Mouse (Mus musculus) stomach, embryonic 16.5 days (tissue): ENCODE measurements around the gene N4bp2l2. TPM values are rescaled to one million over a fixed set of nuclear protein-coding genes. Genes with fewer than 3 reads are reported as not detected.
A peak's percentile ranks its signal among the peaks of the same experiment; 100 is the strongest.
"Not testable (repeated sequence)": the region's sequence is repeated elsewhere in the genome, so short reads cannot be mapped to it uniquely, and the experiment has no call there.

Source experiments
- ATAC-seq: fragments of 200-750 bp; cut with Nextera tagmentation; 2 replicates; pipeline ENCODE4 v1.8.0; 2017; ENCODE audit warnings: moderate number of reproducible peaks, moderate TSS enrichment; ENCODE audit not compliant: insufficient read depth, low FRiP score
- H3K27ac ChIP-seq: fragments of 300-500 bp; sonication (generic); 2 replicates; pipeline ENCODE4 v1.5.1; 2014; ENCODE audit warnings: low read length
- H3K27me3 ChIP-seq: fragments of 300-500 bp; sonication (generic); 2 replicates; pipeline ENCODE4 v1.6.1; 2014; ENCODE audit warnings: low read length, control low read depth, mixed read lengths; ENCODE audit not compliant: control insufficient read depth, insufficient read depth
- H3K36me3 ChIP-seq: fragments of 300-500 bp; sonication (generic); 2 replicates; pipeline ENCODE4 v1.6.1; 2014; ENCODE audit warnings: low read length; ENCODE audit not compliant: control insufficient read depth, insufficient read depth
- H3K4me1 ChIP-seq: fragments of 300-500 bp; sonication (generic); 2 replicates; pipeline ENCODE4 v1.6.1; 2014; ENCODE audit warnings: low read length, control low read depth, mixed read lengths; ENCODE audit not compliant: control insufficient read depth, insufficient read depth
- H3K4me2 ChIP-seq: fragments of 300-500 bp; sonication (generic); 2 replicates; pipeline ENCODE4 v1.6.1; 2014; ENCODE audit warnings: low read depth, low read length, mixed read lengths
- H3K4me3 ChIP-seq: fragments of 300-500 bp; sonication (generic); replicated peaks from 2 replicates; pipeline ENCODE4 v1.5.1; 2014; ENCODE audit warnings: mild to moderate bottlenecking, low read length
- H3K9ac ChIP-seq: fragments of 300-500 bp; sonication (generic); 2 replicates; pipeline ENCODE4 v1.6.1; 2014; ENCODE audit warnings: low read length
- H3K9me3 ChIP-seq: fragments of 300-500 bp; sonication (generic); replicated peaks from 2 replicates; pipeline ENCODE4 v1.6.1; 2016; ENCODE audit warnings: low read length, control low read depth; ENCODE audit not compliant: control insufficient read depth
- WGBS: fragments of 180-500 bp; shearing (Covaris S2); extraction: QIAGEN DNeasy Blood & Tissue Kit; methylation state at CpG from one replicate; pipeline ENCODE4 v1.1.7; 2014; 5-methylcytosine and 5-hydroxymethylcytosine counted together
- polyA plus RNA-seq: library from polyadenylated mRNA; unstranded; fragments of >200 nt; fragmentation: Nextera tagmentation; extraction: Ambion mirVana; gene quantifications from 2 replicates; pipeline ENCODE4 v1.2.1, GENCODE M21; 2015

N4bp2l2 gene
- polyA plus RNA-seq, 1 experiment from 2014 or later: 37.6 TPM

DNA sequence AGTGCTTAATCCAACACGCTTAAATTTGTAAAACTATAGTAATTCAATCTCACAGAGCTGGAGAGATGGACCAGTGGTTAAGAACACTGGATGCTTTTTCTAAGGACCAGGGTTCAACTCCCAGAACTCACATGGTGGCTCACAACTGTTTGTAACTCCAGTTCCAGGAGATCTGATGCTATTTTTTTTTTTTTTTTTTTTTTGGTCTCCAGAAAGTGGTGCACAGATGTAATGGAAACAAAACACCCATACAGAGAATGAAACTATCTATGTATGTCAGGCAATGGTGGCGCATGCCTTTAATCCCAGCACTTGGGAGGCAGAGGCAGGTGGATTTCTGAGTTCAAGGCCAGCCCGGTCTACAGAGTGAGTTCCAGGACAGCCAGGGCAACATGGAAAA is 5.7 kb downstream of the N4bp2l2 start:
- not testable (repeated sequence) for H3K36me3 ChIP-seq, H3K4me1 ChIP-seq, H3K4me3 ChIP-seq, H3K4me2 ChIP-seq, ATAC-seq, H3K27me3 ChIP-seq, H3K9me3 ChIP-seq, H3K27ac ChIP-seq, H3K9ac ChIP-seq
- 91% methylated on average over 3 of the region's 3 CpGs for WGBS

DNA sequence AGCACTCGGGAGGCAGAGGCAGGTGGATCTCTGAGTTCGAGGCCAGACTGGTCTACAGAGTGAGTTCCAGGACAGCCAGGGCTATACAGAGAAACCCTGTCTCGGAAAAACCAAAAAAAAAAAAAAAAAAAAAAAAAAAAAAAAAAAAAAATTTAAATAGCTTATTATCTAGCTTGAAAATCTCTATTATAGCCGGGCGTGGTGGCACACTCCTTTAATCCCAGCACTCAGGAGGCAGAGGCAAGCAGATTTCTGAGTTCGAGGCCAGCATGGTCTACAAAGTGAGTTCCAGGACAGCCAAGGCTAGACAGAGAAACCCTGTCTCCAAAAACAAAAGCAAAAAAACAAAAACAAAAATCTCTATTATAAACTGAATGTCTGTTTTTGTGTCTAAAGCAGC is 6.6 kb downstream of the N4bp2l2 start:
- H3K9me3 ChIP-seq, ATAC-seq, H3K36me3 ChIP-seq, H3K4me1 ChIP-seq, H3K9ac ChIP-seq, H3K27ac ChIP-seq, H3K4me2 ChIP-seq, H3K4me3 ChIP-seq, H3K27me3 ChIP-seq: not testable (repeated sequence)
- 92% methylated on average over 6 of the region's 6 CpGs for WGBS

DNA sequence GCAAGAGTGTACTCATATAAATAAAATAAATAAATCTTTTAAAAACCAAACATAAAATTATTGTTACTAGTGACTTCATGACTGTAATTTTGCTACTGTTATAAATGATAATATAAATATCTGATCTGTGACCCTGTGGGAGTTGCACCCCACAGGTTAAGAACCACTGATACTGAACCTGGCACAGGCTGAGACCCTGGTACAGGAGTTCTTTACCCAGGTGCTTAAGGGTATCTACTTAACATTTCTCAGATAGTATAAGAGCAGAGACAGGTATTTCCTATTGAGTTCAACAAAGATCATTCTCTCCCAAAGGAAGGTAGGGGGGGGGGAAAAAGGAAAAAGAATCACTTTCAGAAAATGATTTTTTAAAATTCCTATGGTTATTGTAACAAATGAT is 11.4 kb downstream of the N4bp2l2 start:
- Histone ChIP-seq H3K4me1 (0 out of 2 replicates have a peak, but pooled peaks cover 3% of the 10 kb centered on the region), H3K4me2 (no peak overlapping the region), H3K36me3 (peaks cover 2% of the 10 kb centered on the region; the same call in 1 of the 2 replicates), H3K4me3 (no peak overlapping the region), H3K27me3 (no peaks in the 10 kb centered on the region), H3K27ac (no peak overlapping the region), H3K9ac (no peak overlapping the region), H3K9me3 (no peaks in the 10 kb centered on the region)
- ATAC-seq: no peak

DNA sequence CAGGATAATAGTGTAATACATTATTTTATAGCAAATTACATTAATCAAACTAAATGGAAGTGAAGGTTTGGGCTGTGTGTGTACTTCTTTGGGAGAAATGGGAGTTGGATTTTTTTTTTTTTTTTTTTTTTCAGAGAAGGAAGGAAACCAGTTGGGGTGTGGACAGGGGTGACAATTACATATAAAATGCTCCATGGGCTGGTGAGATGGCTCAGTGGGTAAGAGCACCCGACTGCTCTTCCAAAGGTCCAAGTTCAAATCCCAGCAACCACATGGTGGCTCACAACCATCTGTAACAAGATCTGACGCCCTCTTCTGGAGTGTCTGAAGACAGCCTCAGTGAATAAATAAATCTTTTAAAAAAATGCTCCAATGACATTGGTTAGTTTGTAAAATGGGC is 13.4 kb downstream of the N4bp2l2 start:
- Histone ChIP-seq H3K27me3 (no peaks in the 10 kb centered on the region), H3K4me2 (no peak overlapping the region), H3K36me3 (peaks cover 11% of the 10 kb centered on the region), H3K9me3 (no peaks in the 10 kb centered on the region), H3K4me1 (0 out of 2 replicates have a peak, but pooled peaks cover 1% of the 10 kb centered on the region), H3K9ac (no peak overlapping the region), H3K27ac (no peak overlapping the region), H3K4me3 (no peak overlapping the region)
- ATAC-seq: no peak
- 87% methylated on average over 2 of the region's 2 CpGs for WGBS

DNA sequence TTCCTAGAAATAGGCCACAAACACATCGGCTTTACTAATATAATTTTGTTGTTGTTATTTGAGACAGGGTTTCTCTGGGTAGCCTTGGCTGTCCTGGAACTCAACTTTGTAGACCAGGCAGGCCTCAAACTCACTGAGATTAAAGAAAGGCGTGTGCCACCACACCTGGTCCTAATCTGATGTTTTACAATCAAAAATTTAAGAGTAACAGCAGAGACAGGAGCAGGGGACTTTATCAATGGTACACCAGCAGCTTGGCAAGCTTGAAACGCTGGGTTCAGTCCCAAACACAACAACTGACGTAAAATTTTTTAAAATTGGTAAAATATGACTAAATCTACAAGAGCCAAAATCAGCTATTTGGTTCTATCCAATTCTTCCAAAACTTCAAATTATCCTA is 21.1 kb downstream of the N4bp2l2 start:
- H3K9ac ChIP-seq: no peak overlapping the region
- H3K27me3 ChIP-seq: no peaks in the 10 kb centered on the region
- no peaks in the 10 kb centered on the region for H3K9me3 ChIP-seq
- H3K4me2 ChIP-seq: no peak overlapping the region
- no peak overlapping the region for H3K4me3 ChIP-seq
- no peak overlapping the region for H3K27ac ChIP-seq
- peaks cover 21% of the 10 kb centered on the region for H3K36me3 ChIP-seq
- ATAC-seq: no peak
- no peaks in the 10 kb centered on the region for H3K4me1 ChIP-seq
- WGBS: 83% methylated on average over 4 of the region's 4 CpGs

DNA sequence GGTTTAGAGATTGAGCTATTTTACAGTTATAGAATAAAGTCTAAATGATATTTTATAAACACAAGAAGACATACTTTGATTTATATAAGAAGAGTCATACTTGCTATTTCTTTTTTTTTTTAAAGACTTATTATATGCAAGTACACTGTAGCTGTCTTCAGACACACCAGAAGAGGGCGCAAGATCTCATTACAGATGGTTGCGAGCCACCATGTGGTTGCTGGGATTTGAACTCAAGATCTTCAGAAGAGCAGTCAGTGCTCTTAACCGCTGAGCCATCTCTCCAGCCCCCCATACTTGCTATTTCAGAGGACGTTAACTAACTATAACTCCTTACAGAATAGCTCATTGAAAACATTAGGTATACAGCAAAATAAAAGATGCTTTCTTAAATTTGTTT is 22.6 kb downstream of the N4bp2l2 start:
- not testable (repeated sequence) for H3K4me2 ChIP-seq, H3K9me3 ChIP-seq, H3K4me3 ChIP-seq, H3K4me1 ChIP-seq, ATAC-seq, H3K9ac ChIP-seq, H3K27me3 ChIP-seq, H3K27ac ChIP-seq
- 96% methylated on average over 4 of the region's 4 CpGs for WGBS
- H3K36me3 ChIP-seq: peaks cover 13% of the 10 kb centered on the region

DNA sequence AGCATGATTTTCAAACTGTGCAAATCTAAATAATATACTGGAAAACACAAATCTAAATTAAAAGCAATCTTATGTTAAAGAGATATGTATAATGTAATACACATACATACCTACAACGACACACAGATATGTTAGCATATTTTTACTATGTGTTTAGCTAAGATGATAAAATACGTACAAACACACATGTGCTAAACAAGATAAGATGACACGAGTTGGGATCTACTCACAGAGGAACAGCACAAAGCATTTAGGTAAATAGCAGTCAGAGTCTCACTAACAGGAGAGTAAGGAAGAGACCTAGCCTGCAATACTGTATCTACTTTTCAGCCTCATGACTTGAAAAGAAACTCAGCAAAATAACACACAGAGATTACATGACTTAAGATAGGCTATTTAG is 24.5 kb downstream of the N4bp2l2 start:
- WGBS: 86% methylated on average over 3 of the region's 3 CpGs
- no peak overlapping the region for H3K27ac ChIP-seq
- no peak for ATAC-seq
- H3K4me2 ChIP-seq: no peak overlapping the region
- H3K27me3 ChIP-seq: no peaks in the 10 kb centered on the region
- peaks cover 13% of the 10 kb centered on the region for H3K36me3 ChIP-seq
- no peaks in the 10 kb centered on the region for H3K4me1 ChIP-seq
- no peaks in the 10 kb centered on the region for H3K9me3 ChIP-seq
- H3K9ac ChIP-seq: no peak overlapping the region
- H3K4me3 ChIP-seq: no peak overlapping the region

DNA sequence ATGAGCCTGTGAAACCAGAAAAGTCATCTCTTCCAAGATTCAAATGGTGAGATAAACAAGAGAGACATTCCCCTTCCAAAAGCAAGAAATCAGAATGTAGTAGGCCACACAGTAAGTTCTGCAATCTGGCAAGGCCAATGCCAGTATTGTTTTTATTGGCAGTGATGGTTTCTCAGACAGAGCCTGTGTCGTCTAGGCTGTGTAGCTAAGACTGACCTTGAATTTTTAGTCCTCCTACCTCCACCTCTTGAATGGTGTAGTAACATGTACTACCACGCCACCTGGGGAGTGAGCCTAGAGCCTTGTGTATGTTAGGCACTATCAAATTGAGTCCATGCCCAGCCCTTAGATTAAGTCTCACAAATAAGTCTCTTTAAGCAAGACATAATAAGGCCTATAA is 36.3 kb downstream of the N4bp2l2 start:
- Histone ChIP-seq H3K36me3 (peaks cover 5% of the 10 kb centered on the region; the same call in 1 of the 2 replicates), H3K27me3 (no peaks in the 10 kb centered on the region), H3K4me2 (no peak overlapping the region), H3K4me3 (no peak overlapping the region), H3K9ac (no peak overlapping the region), H3K4me1 (no peaks in the 10 kb centered on the region), H3K9me3 (no peaks in the 10 kb centered on the region), H3K27ac (no peak overlapping the region)
- no peak for ATAC-seq
- 87% methylated on average over 2 of the region's 2 CpGs for WGBS

DNA sequence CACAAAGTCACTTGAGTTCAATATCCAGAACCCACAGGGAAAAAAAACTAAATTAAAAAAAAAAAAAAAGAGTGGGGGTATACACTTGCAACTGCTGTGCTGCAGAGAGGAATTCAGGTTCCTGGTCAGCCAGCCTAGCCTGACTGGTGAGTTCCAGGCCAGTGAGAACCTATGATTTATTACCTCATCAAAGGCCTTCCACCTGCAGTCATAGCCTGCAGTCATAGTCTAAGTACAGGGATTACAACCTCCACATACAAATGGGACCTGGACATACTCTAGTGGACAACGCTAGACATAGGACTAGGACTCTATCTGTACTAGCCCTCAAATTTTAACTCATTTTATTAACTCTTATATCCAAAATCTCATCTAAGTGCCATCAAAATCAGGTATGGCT is 36.7 kb downstream of the N4bp2l2 start:
- H3K36me3 ChIP-seq: 0 out of 2 replicates have a peak, but pooled peaks cover 3% of the 10 kb centered on the region
- H3K27ac ChIP-seq: no peak overlapping the region
- no peaks in the 10 kb centered on the region for H3K9me3 ChIP-seq
- H3K4me1 ChIP-seq: no peaks in the 10 kb centered on the region
- no peak overlapping the region for H3K4me3 ChIP-seq
- H3K4me2 ChIP-seq: no peak overlapping the region
- ATAC-seq: no peak
- 85% methylated on average over 1 of the region's 1 CpGs for WGBS
- no peak overlapping the region for H3K9ac ChIP-seq
- H3K27me3 ChIP-seq: no peaks in the 10 kb centered on the region

DNA sequence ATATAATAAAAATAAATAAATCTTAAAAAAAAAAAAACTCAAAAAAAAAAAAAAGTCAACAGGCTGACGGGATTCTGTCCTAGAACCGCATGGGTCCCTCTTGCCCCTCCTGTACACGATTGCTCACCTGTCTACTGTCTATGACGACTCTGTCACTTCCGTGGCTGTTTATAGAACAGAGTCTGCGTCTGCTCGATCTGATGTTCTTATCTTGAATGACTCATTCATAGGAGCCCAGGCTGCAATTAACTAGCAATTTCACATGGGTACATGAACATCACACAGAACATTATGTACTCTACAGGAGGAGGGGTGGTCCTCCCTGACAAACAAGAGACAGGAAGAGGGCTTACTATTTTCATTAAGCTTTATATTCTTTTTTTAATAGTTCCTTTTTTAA is 40.5 kb downstream of the N4bp2l2 start:
- Histone ChIP-seq H3K4me3 (no peak overlapping the region), H3K27me3 (no peaks in the 10 kb centered on the region), H3K4me2 (no peak overlapping the region), H3K27ac (no peak overlapping the region), H3K9me3 (no peaks in the 10 kb centered on the region), H3K4me1 (no peaks in the 10 kb centered on the region), H3K36me3 (0 out of 2 replicates have a peak, but pooled peaks cover 3% of the 10 kb centered on the region), H3K9ac (no peak overlapping the region)
- WGBS: 70% methylated on average over 7 of the region's 7 CpGs
- ATAC-seq: peak; percentile 37; the same call in 1 of the 2 replicates
